Mouse (Mus musculus): ENCODE data around the gene Gm19402. TPM values are rescaled to one million over a fixed set of nuclear protein-coding genes. Genes with fewer than 3 reads are reported as not detected.
"Not testable (repeated sequence)": the region's sequence is repeated elsewhere in the genome, so short reads cannot be mapped to it uniquely, and the experiment has no call there.

Gm19402 gene
- not detected for total RNA-seq (2022)

GRCm38 (mm10) chr10:77690356-77690807 is at the start of gene Gm19402:
Gm19402 (minus strand) TSS chr10:77690757.
- DNase-seq: not testable (repeated sequence)

- no peak for DNase-seq
Measured at GRCm38 (mm10) chr10:77738929-77739328, 48.4 kb upstream of the Gm19402 start.

GRCm38 (mm10) chr10:77735928-77736327 is 45.4 kb upstream of the Gm19402 start:
- DNase-seq: no peak

GRCm38 (mm10) chr10:77729241-77729640 is 38.7 kb upstream of the Gm19402 start:
- DNase-seq: no peak

- DNase-seq: no peak
Measured at GRCm38 (mm10) chr10:77728280-77728679, 37.7 kb upstream of the Gm19402 start.

GRCm38 (mm10) chr10:77726186-77726585 is 35.6 kb upstream of the Gm19402 start, which contains the start of gene Gm10100:
Gm10100 (plus strand) TSS chr10:77726486.
- no peak for DNase-seq

GRCm38 (mm10) chr10:77724855-77725254 is 34.3 kb upstream of the Gm19402 start:
- no peak for DNase-seq

GRCm38 (mm10) chr10:77720299-77720698 is 29.7 kb upstream of the Gm19402 start, which contains the start of gene Krtap12-1:
Krtap12-1 (plus strand) TSS chr10:77720599.
- not testable (repeated sequence) for DNase-seq

- no peak for DNase-seq
Measured at GRCm38 (mm10) chr10:77715507-77715906, 24.9 kb upstream of the Gm19402 start, which contains the start of gene Gm10142. Gm10142 (plus strand) TSS chr10:77715807.

- no peak for DNase-seq
Measured at GRCm38 (mm10) chr10:77713734-77714133, 23.2 kb upstream of the Gm19402 start.

GRCm38 (mm10) chr10:77711157-77711556 is 20.6 kb upstream of the Gm19402 start, which contains the start of gene Gm10024:
Gm10024 (plus strand) TSS chr10:77711457.
- not testable (repeated sequence) for DNase-seq

GRCm38 (mm10) chr10:77709831-77710230 is 19.3 kb upstream of the Gm19402 start:
- DNase-seq: no peak

GRCm38 (mm10) chr10:77706326-77706725 is 15.8 kb upstream of the Gm19402 start, which contains the start of gene Gm10272:
Gm10272 (plus strand) TSS chr10:77706626.
- no peak for DNase-seq

GRCm38 (mm10) chr10:77697133-77697532 is 6.6 kb upstream of the Gm19402 start, which contains the start of gene Gm9508:
Gm9508 (minus strand) TSS chr10:77697233.
- DNase-seq: no peak

GRCm38 (mm10) chr10:77687021-77687420 is 3.5 kb downstream of the Gm19402 start:
- DNase-seq: no peak

GRCm38 (mm10) chr10:77685895-77686664 is 4.5 kb downstream of the Gm19402 start, which contains the start of gene Tspear:
Tspear (plus strand) TSS chr10:77686569.
- DNase-seq: no peak

- no peak for DNase-seq
Measured at GRCm38 (mm10) chr10:77684181-77684580, 6.4 kb downstream of the Gm19402 start.

GRCm38 (mm10) chr10:77682994-77683393 is 7.6 kb downstream of the Gm19402 start:
- DNase-seq: no peak

- DNase-seq: no peak
Measured at GRCm38 (mm10) chr10:77677562-77677961, 13.0 kb downstream of the Gm19402 start.

- no peak for DNase-seq
Measured at GRCm38 (mm10) chr10:77673765-77674164, 16.8 kb downstream of the Gm19402 start.

- DNase-seq: no peak
Measured at GRCm38 (mm10) chr10:77671519-77671918, 19.0 kb downstream of the Gm19402 start.

GRCm38 (mm10) chr10:77670710-77671109 is 19.8 kb downstream of the Gm19402 start:
- no peak for DNase-seq

GRCm38 (mm10) chr10:77667402-77667801 is 23.2 kb downstream of the Gm19402 start:
- DNase-seq: no peak

GRCm38 (mm10) chr10:77666342-77666741 is 24.2 kb downstream of the Gm19402 start:
- DNase-seq: no peak

All from adrenal gland, adult 8-10 months (tissue).